Mouse (Mus musculus): Measurements from ENCODE around the gene Fbxo44. TPM values are rescaled to one million over a fixed set of nuclear protein-coding genes. Genes with fewer than 3 reads are reported as not detected.

Gene Fbxo44
- total RNA-seq, 2 experiments from 2014 or later: 133 to 136 TPM

Small RNA genes lying within 50 kb of the gene (microRNA-seq; reads per million reads assigned to microRNA genes)
- 0 to 0.20 reads per million in 2 experiments for gene Mir7022

Other genes starting within 250 kb of the Fbxo44 start
- gene Plod1, start 223.7 kb downstream of the Fbxo44 start, total RNA-seq (2021): 10 to 100 TPM; 20.1 to 20.3 TPM
- gene 2510039O18Rik, start 219.6 kb downstream of the Fbxo44 start, total RNA-seq (2021): 10 to 100 TPM; 28.2 to 30.1 TPM
- gene Nppb, start 174.7 kb downstream of the Fbxo44 start, total RNA-seq (2021): not detected
- gene Nppa, start 159.8 kb downstream of the Fbxo44 start, total RNA-seq (2021): not detected
- gene Clcn6, start 121.7 kb downstream of the Fbxo44 start, total RNA-seq (2021): 10 to 100 TPM; 79.0 to 82.0 TPM
- gene Mthfr, start 121.4 kb downstream of the Fbxo44 start, total RNA-seq (2021): 10 to 100 TPM; 28.0 to 30.8 TPM
- 1 to 10 TPM; 6.3 to 7.6 TPM for gene Agtrap, start 72.5 kb downstream of the Fbxo44 start, total RNA-seq (2021)
- 10 to 100 TPM; 11.2 to 13.1 TPM for gene Mad2l2, start 30.1 kb downstream of the Fbxo44 start, total RNA-seq (2021)
- gene Draxin, start 29.8 kb downstream of the Fbxo44 start, total RNA-seq (2021): under 1 TPM; 0.15 to 0.27 TPM
- 10 to 100 TPM; 30.3 to 33.3 TPM for gene Fbxo6, start 8.3 kb downstream of the Fbxo44 start, total RNA-seq (2021)
- 100 to 1,000 TPM; 118 TPM for gene Fbxo2, start 139 bp upstream of the Fbxo44 start, total RNA-seq (2021)
- 10 to 100 TPM; 34.2 to 37.7 TPM for gene Disp3, start 127.5 kb upstream of the Fbxo44 start, total RNA-seq (2021)

Measured in layer of hippocampus, adult 18-20 months (tissue).